Mouse (Mus musculus): ENCODE measurements at regions not wholly inside any gene's neighbourhood (a gene's known extent, or its start where the extent isn't known, plus 50 kb on each side); places are given as distances from the start of the nearest gene placed in this dataset.

DNA sequence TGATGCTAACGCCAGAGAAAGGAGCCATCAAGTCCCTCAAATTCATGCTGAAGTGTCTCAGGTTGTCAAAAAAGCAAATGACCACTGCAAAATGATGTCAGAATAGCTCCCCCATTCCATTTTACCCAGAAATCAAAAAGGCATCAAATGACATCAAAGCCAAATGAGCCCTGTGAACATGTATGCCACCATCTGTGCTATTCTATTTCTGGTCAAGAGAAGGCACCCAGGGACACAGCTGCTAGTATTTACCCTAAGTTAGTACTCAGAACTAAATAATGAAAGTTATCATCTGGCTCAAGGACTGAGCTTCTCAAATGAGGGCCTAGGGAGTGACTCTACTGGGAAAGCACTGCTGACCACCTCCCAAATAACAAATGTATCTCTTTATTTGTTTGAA, 191.1 kb upstream of the Ahr start:
- DNase-seq (ENCODE audit: low spot score in 2 of 2) = peak in 1 of 2 experiments; percentile 22

DNA sequence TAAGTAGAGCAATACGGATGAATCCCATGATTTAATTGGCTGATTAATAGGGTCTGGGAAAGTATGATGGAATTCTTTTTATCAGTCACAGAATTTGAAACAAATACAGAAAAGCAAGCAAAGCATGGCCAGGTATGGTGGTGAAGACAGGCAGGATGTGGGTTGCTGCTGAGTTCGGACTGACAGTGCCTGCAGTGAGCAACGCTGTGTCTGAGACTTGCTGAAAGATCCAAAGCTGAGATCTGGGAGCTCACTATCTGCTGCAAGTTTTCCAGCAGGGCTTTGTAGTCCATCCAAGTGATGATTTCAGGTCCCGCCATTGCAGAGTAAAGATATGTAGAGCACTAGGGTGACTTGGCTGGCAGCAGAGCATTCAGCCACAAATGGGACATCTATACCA, 189.3 kb upstream of the Ahr start:
- DNase-seq (ENCODE audit: low spot score in 2 of 2) = no peak

DNA sequence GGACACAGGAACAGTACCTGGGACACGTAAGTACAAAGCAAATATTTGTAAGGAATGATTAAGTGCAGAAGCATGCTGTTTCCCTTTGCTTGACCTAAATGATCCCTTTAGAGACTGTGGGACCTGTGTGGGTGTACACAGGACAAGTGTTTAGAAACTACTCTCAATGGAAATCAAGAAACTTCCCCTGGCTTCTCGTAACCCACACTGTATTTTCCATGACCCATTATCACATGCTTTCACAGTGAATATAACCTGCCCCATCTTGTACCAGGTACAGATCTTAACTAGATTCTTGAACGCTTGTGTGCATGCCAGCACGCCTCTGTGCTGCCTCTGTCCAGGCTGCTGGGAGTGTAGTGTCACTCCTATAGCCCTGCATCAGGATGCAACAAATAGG, 177.8 kb upstream of the Ahr start:
- no peak for DNase-seq (ENCODE audit: low spot score in 2 of 2)

DNA sequence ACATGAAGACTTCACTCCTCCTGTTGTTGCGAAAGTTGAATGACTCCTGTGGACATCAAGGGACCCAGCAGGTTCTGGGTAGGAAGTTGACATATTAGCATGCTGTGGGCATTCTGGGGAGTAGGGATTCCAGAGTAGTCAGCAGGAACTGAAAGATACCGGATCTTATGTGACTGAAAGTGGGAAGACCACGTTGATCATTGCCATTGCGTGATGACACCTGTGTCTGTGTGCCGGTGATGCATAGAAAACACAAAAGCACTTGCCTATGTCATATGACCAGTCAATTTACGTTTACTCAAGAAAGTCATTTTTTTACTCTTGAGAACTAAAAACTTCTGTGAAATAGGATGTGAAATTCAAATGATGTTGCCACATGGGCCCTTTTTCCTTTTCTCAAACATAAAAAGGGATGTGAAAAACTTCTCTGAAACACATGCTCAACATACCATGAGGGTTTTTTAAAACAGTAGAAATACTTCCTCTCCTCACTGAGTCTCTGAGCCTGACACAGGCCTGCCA, 176.8 kb upstream of the Ahr start:
- DNase-seq (ENCODE audit: low spot score in 2 of 2) = no peak

DNA sequence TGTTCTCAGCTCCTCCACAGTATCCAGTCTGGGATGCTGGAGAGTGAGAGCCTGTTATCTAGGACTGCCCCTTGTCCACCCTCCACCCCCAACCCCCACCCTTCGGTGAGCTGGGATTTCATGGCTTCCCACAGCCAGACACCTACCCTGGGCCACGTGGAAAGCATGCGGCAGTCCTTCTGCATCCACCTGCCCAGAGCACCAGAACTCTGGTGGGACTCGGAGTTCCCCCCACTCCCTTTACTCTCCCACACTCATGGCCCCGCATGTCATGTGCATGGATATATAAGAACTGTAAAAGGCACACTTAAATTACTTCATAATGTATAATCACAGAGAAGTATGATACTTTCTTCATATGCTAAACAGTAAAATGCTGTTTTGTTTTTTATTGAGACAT, 175.5 kb upstream of the Ahr start:
- DNase-seq (ENCODE audit: low spot score in 2 of 2) = no peak

DNA sequence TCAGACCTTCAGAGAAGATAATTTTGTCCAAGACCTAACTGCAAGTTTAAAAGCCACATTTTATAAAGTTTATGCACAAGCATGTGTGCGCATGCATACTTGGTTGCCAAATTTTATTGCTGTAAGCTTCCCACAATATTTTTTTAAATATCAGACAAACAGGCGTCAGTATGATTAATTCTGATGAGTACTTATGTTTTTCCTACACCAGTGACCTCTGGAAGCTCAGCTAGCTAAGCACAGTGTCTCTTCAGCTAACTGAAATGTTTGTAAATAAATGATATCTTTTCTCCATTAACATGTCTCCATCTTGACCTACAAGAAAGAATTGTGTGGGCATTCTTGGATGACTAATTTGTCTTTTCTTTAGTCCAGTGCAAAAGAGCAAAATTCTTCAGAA, 168.6 kb upstream of the Ahr start:
- DNase-seq (ENCODE audit: low spot score in 2 of 2) = no peak

DNA sequence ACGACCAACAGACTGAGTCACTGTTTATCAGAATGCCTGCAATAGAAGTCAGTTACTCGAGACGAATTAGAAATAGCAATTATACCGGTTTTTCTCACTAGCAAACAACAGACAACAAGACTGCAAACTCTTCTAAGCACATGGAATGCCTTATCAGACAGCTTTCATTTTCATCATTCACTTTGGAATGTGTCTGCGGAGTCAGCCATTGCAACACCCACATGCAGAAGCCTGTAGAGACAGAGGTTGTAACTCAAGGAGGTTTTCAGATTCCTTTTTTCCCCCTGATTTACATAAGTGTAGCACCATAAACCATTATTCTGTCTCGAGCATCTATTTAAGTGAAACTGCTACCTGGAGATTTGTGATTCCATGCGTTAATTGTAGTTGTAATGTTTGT, 167.8 kb upstream of the Ahr start:
- no peak for DNase-seq (ENCODE audit: low spot score in 2 of 2)

DNA sequence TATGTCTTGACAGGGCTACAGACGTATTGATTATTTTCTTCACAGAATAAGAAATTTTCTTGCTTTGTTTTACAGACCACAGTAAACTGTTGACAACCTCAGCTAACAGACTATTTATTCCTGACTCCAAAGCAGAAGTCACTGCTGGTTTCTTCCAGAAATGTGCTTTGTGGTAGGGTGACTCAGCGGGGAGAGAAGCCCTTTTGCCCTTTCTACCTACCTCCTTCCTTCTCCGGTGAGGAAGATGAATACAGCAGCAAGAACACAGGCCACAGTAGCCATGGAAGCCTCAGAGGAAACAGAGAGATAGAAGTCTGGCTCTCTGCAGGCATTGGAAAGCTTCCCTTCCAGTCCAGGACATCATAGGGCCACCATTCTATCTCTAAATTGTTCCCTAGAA, 159.4 kb upstream of the Ahr start:
- DNase-seq (ENCODE audit: low spot score in 2 of 2) = no peak

DNA sequence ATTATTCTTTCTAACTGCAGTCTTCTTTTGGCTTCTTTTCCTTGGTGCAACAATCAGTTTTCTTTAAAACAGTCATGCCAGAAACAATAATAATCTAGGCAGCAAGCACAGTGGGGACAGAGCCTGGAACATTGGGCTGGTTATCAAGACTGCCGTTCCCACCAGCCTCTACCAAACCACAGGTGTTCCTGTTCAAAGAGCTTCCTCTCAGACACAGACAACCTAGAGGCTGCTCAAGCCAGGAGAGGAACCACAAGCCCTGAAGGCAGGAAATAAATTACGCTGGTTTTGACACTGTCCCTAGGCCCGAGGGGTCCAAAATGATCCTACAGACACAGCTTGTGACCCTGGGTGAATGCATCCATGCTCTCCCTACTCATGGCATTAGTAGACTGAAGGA, 156.1 kb upstream of the Ahr start:
- no peak for DNase-seq (ENCODE audit: low spot score in 2 of 2)

DNA sequence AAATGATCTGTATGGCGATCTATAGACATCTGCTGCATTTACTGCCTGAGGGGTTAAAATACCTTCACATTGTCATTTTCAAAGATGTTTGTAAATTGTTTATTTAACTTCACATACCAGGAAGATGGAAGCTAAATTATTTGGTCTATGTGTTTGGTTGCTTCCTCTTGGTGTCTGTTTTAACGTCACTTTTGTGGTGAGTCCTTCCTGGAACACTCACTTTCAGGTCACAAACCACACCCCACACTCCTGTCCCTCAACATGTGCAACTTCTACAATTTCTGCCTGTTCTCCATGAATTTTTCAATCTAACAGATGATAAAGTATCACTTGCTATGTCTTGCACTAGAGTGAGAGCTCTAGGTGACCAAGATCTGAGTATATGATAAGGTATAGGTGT, 151.4 kb upstream of the Ahr start:
- no peak for DNase-seq (ENCODE audit: low spot score in 2 of 2)

DNA sequence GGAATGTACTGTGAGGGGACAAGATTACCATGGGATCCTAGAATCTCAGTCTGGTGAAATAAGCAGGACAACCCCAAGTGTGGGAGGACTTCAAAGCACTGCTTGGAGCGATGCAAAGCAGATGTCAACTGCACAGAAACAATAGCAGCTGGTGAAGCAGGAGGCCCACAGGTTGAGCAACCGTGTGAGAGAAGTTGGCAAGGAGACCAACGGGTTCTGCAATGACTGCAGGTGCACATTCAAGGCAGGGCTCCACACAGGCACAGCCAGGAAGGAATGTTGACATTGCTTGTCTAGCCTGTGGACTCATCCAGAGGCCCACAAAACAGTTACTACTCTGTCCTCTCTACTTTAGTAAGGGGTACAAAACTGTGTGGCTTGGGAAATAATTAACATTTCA, 150.4 kb upstream of the Ahr start:
- DNase-seq (ENCODE audit: low spot score in 2 of 2) = no peak

DNA sequence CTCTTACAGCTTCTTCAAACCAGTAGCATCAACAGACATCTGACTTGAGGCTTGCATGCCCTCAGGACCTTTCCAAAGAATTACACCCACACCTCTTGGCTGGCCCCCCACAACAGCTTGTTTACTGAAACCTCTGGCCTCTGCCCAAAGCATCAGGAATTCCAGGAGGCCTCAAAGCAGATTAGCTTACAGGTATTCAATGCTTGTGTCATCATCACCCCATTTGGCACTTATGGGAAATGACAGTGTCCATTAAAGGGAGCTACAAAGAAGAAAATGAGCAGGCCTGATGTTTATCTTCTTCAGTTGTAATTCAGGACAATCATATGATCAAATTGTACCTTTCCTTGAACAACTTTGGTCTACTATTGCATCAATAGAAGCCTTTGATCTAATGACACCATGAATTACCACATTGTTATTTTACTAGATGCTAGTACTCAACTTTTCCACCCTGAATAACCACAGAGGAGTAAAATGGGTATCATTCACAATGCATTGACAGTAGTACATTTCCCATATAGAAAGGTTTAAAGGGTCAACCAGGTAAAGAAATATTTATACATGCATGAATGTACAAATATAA, 147.1 kb upstream of the Ahr start:
- no peak for DNase-seq (ENCODE audit: low spot score in 2 of 2)

DNA sequence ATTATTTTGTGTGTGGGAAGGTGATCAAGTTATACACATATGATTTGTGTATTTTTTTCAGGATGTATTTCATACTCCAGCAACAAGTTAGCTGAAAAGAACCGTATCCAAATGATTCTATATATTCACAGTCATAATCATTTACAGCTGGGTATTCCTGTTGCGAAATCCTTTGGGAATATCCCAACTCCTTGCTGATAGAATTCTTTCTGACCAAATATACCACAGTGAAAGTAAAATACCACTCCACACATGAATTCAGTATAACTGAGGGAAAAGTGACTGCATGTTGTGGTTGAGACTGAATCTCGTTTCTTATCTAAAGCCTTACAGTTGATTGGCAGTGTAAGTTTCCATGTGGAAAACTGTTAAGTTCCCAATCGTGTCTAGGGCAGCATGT, 145.1 kb upstream of the Ahr start:
- DNase-seq (ENCODE audit: low spot score in 2 of 2) = no peak

DNA sequence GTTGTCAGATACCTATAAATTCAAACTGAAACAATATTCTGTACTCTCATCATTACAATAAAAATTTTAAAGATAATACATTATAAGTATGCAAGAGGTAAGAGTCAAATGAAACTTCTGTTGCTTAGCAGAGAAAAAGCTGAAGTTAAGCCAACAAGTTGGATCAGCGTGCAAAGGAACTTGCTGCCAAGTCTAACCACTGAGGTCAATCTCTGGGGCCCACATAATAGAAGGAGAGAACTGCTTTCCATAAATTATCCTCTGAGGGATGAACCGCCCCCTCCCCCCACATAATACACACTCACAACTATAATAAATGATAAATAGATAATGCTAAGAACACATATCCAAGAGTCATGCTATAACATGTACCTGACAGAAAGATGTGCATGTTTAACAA, 144.2 kb upstream of the Ahr start:
- no peak for DNase-seq (ENCODE audit: low spot score in 2 of 2)

DNA sequence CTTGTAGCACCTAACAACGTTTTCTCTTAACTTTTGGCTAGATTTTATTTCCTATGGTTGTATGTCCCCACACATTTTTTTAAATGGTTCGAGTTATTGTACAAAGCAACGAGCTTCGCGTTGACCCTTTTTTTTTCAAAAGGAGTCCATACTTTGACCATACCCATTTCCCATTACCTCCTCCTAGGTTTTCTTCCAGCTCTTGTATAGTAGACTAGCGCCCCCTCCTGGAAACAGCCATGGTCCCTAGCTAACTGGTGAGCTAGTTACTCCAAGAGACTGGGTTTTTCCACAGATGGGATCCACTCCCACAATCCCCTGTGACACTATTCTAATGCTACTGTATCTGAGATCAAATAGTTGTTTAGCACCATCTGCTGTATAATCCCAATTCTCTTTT, 139.6 kb upstream of the Ahr start:
- DNase-seq (ENCODE audit: low spot score in 2 of 2) = peak; percentile 55 to 88

DNA sequence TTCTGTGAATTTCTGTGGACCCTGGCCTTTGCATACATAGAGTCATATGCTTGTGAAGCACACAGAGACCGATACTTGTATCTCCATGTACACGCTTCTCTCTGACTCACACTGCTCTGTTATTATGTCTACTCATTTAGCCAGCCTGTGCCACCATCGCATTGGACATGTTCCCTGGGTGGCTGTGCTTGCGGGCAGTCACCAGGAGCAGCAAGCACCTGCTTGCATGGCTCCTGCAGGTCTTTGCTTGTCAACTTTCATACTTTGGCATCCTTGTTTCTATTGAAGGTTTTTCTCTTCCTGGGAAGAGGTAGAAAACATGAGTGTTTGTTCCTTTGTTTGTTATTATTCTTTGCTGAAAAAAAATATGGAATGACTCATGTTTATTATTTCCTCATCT, 136.1 kb upstream of the Ahr start:
- no peak for DNase-seq (ENCODE audit: low spot score in 2 of 2)

DNA sequence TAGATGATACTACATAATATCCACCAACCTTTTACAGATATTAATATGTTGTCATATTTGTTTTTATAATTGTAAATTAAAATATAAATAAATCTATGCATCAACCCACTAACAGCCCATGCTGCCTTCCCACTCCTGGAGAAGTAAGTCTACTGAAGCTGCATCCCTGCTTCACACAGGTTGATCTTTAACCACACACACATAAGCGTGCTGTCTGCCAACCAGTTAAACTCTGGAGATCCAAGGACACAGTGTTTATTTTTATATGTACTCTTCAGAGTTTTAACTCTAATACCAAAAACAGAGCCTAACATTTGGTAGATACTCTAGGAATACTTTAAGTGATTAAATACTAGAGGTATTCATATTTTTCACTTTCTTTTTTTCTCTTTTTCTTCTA, 133.9 kb upstream of the Ahr start:
- no peak for DNase-seq (ENCODE audit: low spot score in 2 of 2)

DNA sequence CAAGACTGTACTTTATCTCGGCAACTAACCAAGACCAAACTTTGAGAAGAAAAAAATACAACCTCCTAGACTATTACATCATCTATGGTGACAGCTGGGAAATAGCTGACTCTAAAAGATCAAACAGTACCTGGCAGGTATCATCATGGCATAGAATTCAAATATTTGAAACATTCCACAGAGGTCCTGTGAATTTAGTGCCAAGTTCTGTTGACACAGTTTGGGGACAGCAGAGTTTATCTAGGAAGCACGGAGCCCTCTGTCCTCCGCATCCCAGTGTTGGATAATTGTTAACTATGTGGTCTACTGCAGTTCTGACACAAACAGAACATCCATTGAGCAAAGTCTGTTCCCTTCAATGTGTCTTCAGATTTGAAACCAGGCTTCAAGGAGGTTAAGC, 132.9 kb upstream of the Ahr start:
- no peak for DNase-seq (ENCODE audit: low spot score in 2 of 2)

DNA sequence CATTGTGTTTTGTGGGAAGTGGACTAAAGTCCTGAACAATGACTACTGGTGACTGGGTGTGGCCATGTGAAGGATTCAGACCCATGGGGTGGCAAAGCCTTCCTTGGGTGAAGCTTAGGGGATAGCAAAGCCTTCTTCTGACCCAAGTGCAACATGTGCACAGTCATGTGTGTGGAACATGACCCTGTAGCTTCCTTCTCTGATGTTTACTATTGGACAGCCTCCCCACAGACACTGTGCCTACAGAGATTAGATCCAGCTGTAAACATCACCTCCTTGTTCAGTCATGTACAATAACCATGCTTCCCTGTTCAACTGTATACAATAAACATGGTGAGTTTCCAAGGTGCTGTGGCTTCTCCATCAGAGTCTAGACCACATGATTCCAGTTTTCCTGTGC, 132.4 kb upstream of the Ahr start:
- DNase-seq (ENCODE audit: low spot score in 2 of 2) = no peak

DNA sequence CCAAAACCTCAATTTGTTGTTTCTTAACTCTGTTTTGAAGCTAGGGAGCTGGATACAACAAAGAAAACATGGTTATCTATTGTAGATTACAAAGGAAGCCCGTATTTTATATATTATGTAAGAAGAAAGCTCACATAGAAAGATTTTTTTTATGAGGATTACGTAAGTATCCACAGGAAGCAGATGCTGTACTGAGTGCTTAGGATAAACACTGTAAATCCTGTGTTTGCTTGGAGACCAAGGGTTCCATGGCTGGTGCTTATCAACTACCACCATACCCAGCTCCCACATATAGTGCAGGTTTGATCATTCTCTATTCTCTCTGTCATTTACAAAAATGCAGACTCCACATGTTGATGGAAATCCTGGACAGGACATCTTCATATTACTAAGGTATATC, 131.2 kb upstream of the Ahr start:
- no peak for DNase-seq (ENCODE audit: low spot score in 2 of 2)

DNA sequence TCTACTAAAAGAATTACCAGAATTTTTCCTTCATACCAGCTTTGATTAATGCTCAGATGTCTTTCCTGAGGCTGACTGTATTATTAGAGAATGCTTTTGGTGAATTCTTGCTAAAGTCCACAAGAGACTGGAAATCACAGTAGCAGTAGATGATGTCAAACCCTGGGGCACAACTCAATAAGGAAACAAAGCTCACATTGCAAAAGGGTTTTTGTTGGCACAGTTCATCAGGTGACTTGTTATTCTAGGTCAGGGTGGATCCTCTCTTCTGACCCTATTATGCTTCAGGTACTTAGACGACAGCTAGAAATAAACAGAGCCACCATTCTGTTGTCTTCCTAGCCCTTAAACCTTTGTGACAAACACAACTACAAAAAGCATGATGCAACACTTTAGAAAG, 128.2 kb upstream of the Ahr start:
- DNase-seq (ENCODE audit: low spot score in 2 of 2) = no peak

DNA sequence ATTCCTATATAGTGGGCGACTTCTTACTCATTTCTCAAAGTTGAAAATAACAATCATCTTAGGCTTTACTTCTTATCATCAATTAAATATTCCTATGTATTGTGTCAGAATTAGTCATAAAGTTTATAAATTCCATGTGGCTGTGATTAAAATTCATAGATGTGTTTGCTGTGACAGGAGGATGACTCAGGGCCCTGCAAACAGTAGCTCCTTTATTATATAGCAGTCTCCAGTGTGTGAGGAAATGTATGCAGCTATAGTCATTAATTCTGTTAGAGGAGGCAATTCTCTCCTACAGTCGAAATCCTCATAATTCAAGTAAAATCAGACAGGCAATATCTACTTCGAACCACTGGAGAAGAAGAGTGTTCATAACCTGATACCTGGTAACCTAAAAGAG, 121.7 kb upstream of the Ahr start:
- DNase-seq (ENCODE audit: low spot score in 2 of 2) = no peak

DNA sequence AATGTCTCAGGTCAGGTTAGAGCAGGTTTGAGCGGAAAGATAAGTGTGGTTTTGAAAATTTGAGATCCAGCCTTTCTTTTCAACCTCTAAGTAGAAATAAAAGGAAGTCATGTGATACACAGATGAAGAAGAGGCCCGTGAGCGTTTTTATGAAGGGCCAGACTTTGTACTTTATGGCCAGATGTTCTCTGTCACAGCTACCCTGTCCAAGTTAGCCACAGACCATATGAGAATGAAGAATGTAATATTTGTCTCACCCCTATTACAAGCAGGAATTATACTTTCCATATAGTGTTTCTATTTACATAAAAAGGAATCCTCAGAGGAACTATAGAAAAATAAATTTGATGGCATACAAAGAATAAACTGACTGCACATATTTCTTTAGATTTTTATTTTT, 114.9 kb upstream of the Ahr start:
- no peak for DNase-seq (ENCODE audit: low spot score in 2 of 2)

DNA sequence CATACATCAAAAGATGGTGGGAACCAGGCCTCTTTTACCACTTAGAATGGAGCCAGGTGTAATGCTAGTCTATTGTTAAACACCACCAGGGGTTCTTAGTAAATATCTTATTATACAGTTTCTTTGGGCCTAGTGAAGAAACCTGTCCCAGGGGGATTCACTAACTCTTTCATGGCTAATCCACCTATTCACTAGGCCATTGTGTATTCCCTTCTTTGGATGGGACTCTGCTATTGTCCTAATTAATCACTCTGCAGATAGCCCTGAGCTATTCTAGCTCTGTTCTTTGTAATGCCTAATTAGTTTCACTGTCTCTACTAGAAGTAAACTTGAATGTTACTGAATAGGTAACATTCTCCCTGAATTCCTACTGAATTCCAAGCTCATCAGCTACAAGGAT, 107.6 kb upstream of the Ahr start:
- DNase-seq (ENCODE audit: low spot score in 2 of 2) = no peak

Measured in layer of hippocampus, adult 18-20 months (tissue).